ENCODE assay signal across 15 mouse cellular contexts in the genomic region with DNA sequence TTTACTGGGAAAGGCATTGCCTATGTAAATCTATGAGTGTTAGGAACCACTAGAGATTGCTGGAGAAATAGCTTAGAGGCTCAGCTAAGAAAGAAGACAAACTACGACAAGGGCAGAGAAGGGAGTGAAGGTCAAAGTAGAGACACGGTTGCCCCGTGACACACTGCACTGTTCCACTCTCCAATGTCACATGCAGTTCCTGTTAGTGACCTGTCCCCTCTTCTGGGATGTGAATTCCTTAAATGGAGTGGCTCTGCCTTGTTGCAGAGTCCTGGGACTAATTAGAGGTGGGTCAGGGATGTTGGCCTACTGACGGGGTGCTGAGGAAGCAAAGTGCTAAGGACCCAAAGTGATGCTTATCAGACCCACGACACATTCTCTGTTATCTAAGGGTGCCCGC. TPM values are rescaled to one million over a fixed set of nuclear protein-coding genes. Genes with fewer than 3 reads are reported as not detected.
A peak's percentile ranks its signal among the peaks of the same experiment; 100 is the strongest.
DNase-seq lines count a peak whose midpoint lies in the region; ATAC-seq and TF ChIP-seq lines count a peak whose summit lies in the region.
"Had no signal": no experiment of that assay in that cellular context is flagged by ENCODE, and none has a peak within 500 bp of the region (broad histone marks: within the 10 kb centered on the region; RNA-seq: fewer than 3 reads in every experiment).

No protein-coding gene starts in this region.

- H3K4me3 ChIP-seq in heart, embryonic 10.5 days, result no peak overlapping the region
- H3K4me3 ChIP-seq in lung, postnatal 0 days (ENCODE audit: low read depth, low read length), result no peak overlapping the region
- H3K4me3 ChIP-seq in liver, embryonic 13.5 days (replicated peaks), result no peak overlapping the region
- no peak overlapping the region for H3K4me3 ChIP-seq in neural tube, embryonic 14.5 days (ENCODE audit: low read depth, low read length)
- H3K4me3 ChIP-seq: erythroblast, embryonic 14.5 days; neural tube, embryonic 12.5 days had no signal

- H3K27ac ChIP-seq in heart, embryonic 10.5 days, result peak overlapping the region; percentile 79
- no peak overlapping the region for H3K27ac ChIP-seq in lung, postnatal 0 days (ENCODE audit: low read length)
- no peak overlapping the region for H3K27ac ChIP-seq in liver, embryonic 13.5 days
- peak overlapping the region; percentile 0; the same call in 1 of the 2 replicates for H3K27ac ChIP-seq in neural tube, embryonic 14.5 days (ENCODE audit: low read depth, low read length)
- H3K27ac ChIP-seq: neural tube, embryonic 12.5 days had no signal

- H3K9me3 ChIP-seq in heart, embryonic 10.5 days, result no peaks in the 10 kb centered on the region
- H3K9me3 ChIP-seq in lung, postnatal 0 days (ENCODE audit: low read length), result no peaks in the 10 kb centered on the region
- no peaks in the 10 kb centered on the region for H3K9me3 ChIP-seq in liver, embryonic 13.5 days (replicated peaks)
- no peaks in the 10 kb centered on the region for H3K9me3 ChIP-seq in neural tube, embryonic 14.5 days (ENCODE audit: control insufficient read depth, low read length)
- H3K9me3 ChIP-seq: neural tube, embryonic 12.5 days had no signal

- H3K4me1 ChIP-seq in heart, embryonic 10.5 days, result peaks cover 49% of the 10 kb centered on the region
- H3K4me1 ChIP-seq in lung, postnatal 0 days (ENCODE audit: insufficient read depth, low read depth, low read length), result peaks cover 6% of the 10 kb centered on the region; the same call in 1 of the 2 replicates
- peaks cover 21% of the 10 kb centered on the region for H3K4me1 ChIP-seq in liver, embryonic 13.5 days (replicated peaks)
- peaks cover 4% of the 10 kb centered on the region; the same call in 1 of the 2 replicates for H3K4me1 ChIP-seq in neural tube, embryonic 14.5 days (ENCODE audit: control insufficient read depth, insufficient read depth, low read length)

- H3K4me2 ChIP-seq in lung, postnatal 0 days (replicated peaks; ENCODE audit: low read depth, low read length), result 0 out of 2 replicates have a peak overlapping the region, but pooled peaks have one; percentile 8
- peak overlapping the region; percentile 52; the same call in 1 of the 2 replicates for H3K4me2 ChIP-seq in liver, embryonic 13.5 days
- H3K4me2 ChIP-seq in neural tube, embryonic 14.5 days (ENCODE audit: low read depth, low read length), result no peak overlapping the region
- H3K4me2 ChIP-seq: neural tube, embryonic 12.5 days had no signal

- peak; percentile 4; the same call in 1 of the 2 replicates for ATAC-seq in lung, postnatal 0 days
- 0 out of 2 replicates have a peak, but pooled peaks have one; percentile 7 for ATAC-seq in liver, embryonic 13.5 days (ENCODE audit: low read depth)
- ATAC-seq in neural tube, embryonic 14.5 days (ENCODE audit: low read depth), result no peak

- no peaks in the 10 kb centered on the region for H3K27me3 ChIP-seq in heart, embryonic 10.5 days (ENCODE audit: insufficient read depth, poor library complexity, severe bottlenecking)
- no peaks in the 10 kb centered on the region for H3K27me3 ChIP-seq in lung, postnatal 0 days (replicated peaks; ENCODE audit: insufficient read depth, low read length)
- no peaks in the 10 kb centered on the region for H3K27me3 ChIP-seq in liver, embryonic 13.5 days
- H3K27me3 ChIP-seq in neural tube, embryonic 14.5 days (ENCODE audit: control insufficient read depth, insufficient read depth, low read length), result no peaks in the 10 kb centered on the region
- H3K27me3 ChIP-seq: neural tube, embryonic 12.5 days had no signal

- TF ChIP-seq EP300 in lung, postnatal 0 days (IDR thresholded peaks at IDR 0.05), result no peak

- intact Hi-C loops in heart, postnatal 36 days (cut with DNase I), result no loop called here

- TF ChIP-seq CTCF in lung, postnatal 0 days (IDR thresholded peaks at IDR 0.05), result no peak

- H3K9ac ChIP-seq in lung, postnatal 0 days (replicated peaks; ENCODE audit: low read depth), result no peak overlapping the region
- no peak overlapping the region for H3K9ac ChIP-seq in liver, embryonic 13.5 days
- no peak overlapping the region for H3K9ac ChIP-seq in neural tube, embryonic 14.5 days (replicated peaks; ENCODE audit: low read depth, low read length)
- H3K9ac ChIP-seq: neural tube, embryonic 12.5 days had no signal

- DNase-seq in heart, embryonic 10.5 days (ENCODE audit: low spot score), result peak; percentile 66
- DNase-seq in heart, postnatal 36 days, result no peak
- no peak for DNase-seq in lung, postnatal 0 days (ENCODE audit: low spot score)
- DNase-seq in lung, postnatal 10 days, result no peak
- DNase-seq in liver, embryonic 13.5 days, result no peak
- DNase-seq in adrenal gland, adult 2 months, result no peak
- no peak for DNase-seq in natural killer cell, adult 2 months (ENCODE audit: low spot score in 2 of 2)
- DNase-seq: lung, adult 2 months; right cerebral cortex, adult 18-20 months had no signal

- no peaks in the 10 kb centered on the region for H3K36me3 ChIP-seq in heart, embryonic 10.5 days
- H3K36me3 ChIP-seq in lung, postnatal 0 days (ENCODE audit: insufficient read depth, low read length), result no peaks in the 10 kb centered on the region
- no peaks in the 10 kb centered on the region for H3K36me3 ChIP-seq in liver, embryonic 13.5 days
- no peaks in the 10 kb centered on the region for H3K36me3 ChIP-seq in neural tube, embryonic 14.5 days (ENCODE audit: control insufficient read depth, insufficient read depth, low read length)
- H3K36me3 ChIP-seq: neural tube, embryonic 12.5 days had no signal

- 41% methylated on average over 6 of the region's 6 CpGs for WGBS in heart, embryonic 10.5 days
- WGBS in lung, postnatal 0 days, result 37% methylated on average over 6 of the region's 6 CpGs
- 54% methylated on average over 6 of the region's 6 CpGs for WGBS in liver, embryonic 13.5 days (ENCODE audit: insufficient replicate concordance)
- 77% methylated on average over 6 of the region's 6 CpGs for WGBS in neural tube, embryonic 14.5 days

RNA-seq across cellular contexts. Expression of a gene that starts 5.2 kb away (rescaled TPM):
- polyA plus RNA-seq in heart, embryonic 10.5 days (2016; fragmentation: Nextera tagmentation; extraction: Ambion mirVana), result 12.8 and 14.9 TPM in 2 replicates
- total RNA-seq in heart, postnatal 36 days (2021), result 100 to 1,000 TPM; 210 to 250 TPM
- polyA plus RNA-seq in lung, postnatal 0 days (2015; fragmentation: Nextera tagmentation; extraction: Ambion mirVana), result 41.4 and 51.8 TPM in 2 replicates
- polyA plus RNA-seq in liver, embryonic 13.5 days (2015; fragmentation: Nextera tagmentation; extraction: Ambion mirVana), result 16.6 and 21.5 TPM in 2 replicates
- 22.7 and 28.6 TPM in 2 replicates for polyA plus RNA-seq in neural tube, embryonic 14.5 days (2014; fragmentation: Nextera tagmentation; extraction: Ambion mirVana)
- 100 to 1,000 TPM; 199 to 552 TPM for total RNA-seq in adrenal gland, adult 2 months (2021)
- polyA plus RNA-seq in adrenal gland, adult 2 months (2012; rRNA removed), result 134 and 233 TPM in 2 replicates

RNA-seq across cellular contexts. Expression of a gene that starts 58.7 kb away (rescaled TPM):
- 0.08 TPM in 1 of 2 replicates, not detected in the other for polyA plus RNA-seq in heart, embryonic 10.5 days (2016; fragmentation: Nextera tagmentation; extraction: Ambion mirVana)
- total RNA-seq in heart, postnatal 36 days (2021), result under 1 TPM; 0.19 to 0.33 TPM
- 0.21 and 0.27 TPM in 2 replicates for polyA plus RNA-seq in lung, postnatal 0 days (2015; fragmentation: Nextera tagmentation; extraction: Ambion mirVana)
- polyA plus RNA-seq in liver, embryonic 13.5 days (2015; fragmentation: Nextera tagmentation; extraction: Ambion mirVana), result not detected in 2 replicates
- 0.12 TPM in 1 of 2 replicates, not detected in the other for polyA plus RNA-seq in neural tube, embryonic 14.5 days (2014; fragmentation: Nextera tagmentation; extraction: Ambion mirVana)
- total RNA-seq in adrenal gland, adult 2 months (2021), result under 1 TPM; 0.41 to 0.89 TPM
- polyA plus RNA-seq in adrenal gland, adult 2 months (2012; rRNA removed), result 0.04 TPM in 1 of 2 replicates, not detected in the other
- total RNA-seq: left cerebral cortex, postnatal 25 days; megakaryocyte progenitor cell, adult 5-6 weeks had no signal
- polyA plus RNA-seq: erythroblast, embryonic 14.5 days; kidney, embryonic 16.5 days; neural tube, embryonic 12.5 days had no signal

Comparison
In these comparisons a context has a peak if more than half of its experiments do, and no peak if none do; other contexts are left out.
1. H3K27ac ChIP-seq: peak in heart, embryonic 10.5 days (single experiment) and neural tube, embryonic 14.5 days (single experiment); none in lung, postnatal 0 days (single experiment) and liver, embryonic 13.5 days (single experiment).